Mouse (Mus musculus) brain, embryonic 14.5 days (tissue): ENCODE data around the gene Pcnt.

Source experiments
- CTCF ChIP-seq: fragments of 200-500 bp; IDR thresholded peaks from 2 replicates; pipeline ENCODE4 v1.5.1; 2012; ENCODE audit warnings: inconsistent platforms, mild to moderate bottlenecking, moderate library complexity, borderline replicate concordance; ENCODE audit not compliant: insufficient read depth, insufficient read length; ENCODE audit errors: extremely low read depth
- POLR2A ChIP-seq: fragments of 200-500 bp; IDR thresholded peaks from 2 replicates; pipeline ENCODE4 v1.6.1; 2012; ENCODE audit warnings: mild to moderate bottlenecking, inconsistent platforms, borderline replicate concordance; ENCODE audit not compliant: poor library complexity, insufficient read depth, insufficient read length, severe bottlenecking; ENCODE audit errors: extremely low read depth

DNA sequence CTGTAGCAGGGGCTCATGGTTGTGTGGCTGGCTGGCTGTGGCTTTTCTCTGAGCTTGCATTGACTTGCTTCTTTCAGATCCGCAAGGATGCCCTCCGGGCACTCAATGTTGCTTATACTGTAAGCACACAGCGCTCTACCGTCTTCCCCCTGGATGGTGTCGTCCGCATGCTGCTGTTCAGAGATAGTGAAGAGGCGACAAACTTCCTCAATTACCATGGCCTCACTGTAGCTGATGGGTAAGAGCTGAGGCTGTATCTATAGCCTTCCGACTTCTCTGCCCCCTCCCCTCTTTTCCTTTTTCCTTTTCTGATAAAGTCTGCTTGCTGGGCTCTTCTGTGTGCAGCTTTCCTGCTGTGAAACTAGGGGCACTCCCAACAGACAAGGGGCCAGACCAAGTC, 45.7 kb upstream of the Pcnt start:
- TF ChIP-seq POLR2A (no peak), CTCF (no peak)
